Mouse (Mus musculus) olfactory bulb, adult 2 months (tissue): ENCODE results near the gene Nop53.

Experiments used
- CTCF ChIP-seq: fragments of 200-500 bp; IDR thresholded peaks from 2 replicates; pipeline ENCODE4 v1.5.1; 2012; ENCODE audit warnings: low read depth, mild to moderate bottlenecking, low read length, moderate library complexity; ENCODE audit not compliant: insufficient read depth
- POLR2A ChIP-seq: fragments of 200-500 bp; IDR thresholded peaks from 2 replicates; pipeline ENCODE4 v1.6.1; 2012; ENCODE audit warnings: mild to moderate bottlenecking, low read depth, low read length, moderate library complexity; ENCODE audit not compliant: insufficient read depth

GRCm38 (mm10) chr7:15921796-15922195, 24.1 kb downstream of the Nop53 start:
- TF ChIP-seq CTCF (no peak), POLR2A (no peak)
